Mouse (Mus musculus) stomach, embryonic 14.5 days (tissue): ENCODE measurements around the gene Atg9a. TPM values are rescaled to one million over a fixed set of nuclear protein-coding genes. Genes with fewer than 3 reads are reported as not detected.
A peak's percentile ranks its signal among the peaks of the same experiment; 100 is the strongest.

Experiments used
- ATAC-seq: fragments of 200-750 bp; cut with Nextera tagmentation; 2 replicates; pipeline ENCODE4 v1.8.0; 2017; ENCODE audit warnings: low read depth, moderate TSS enrichment; ENCODE audit not compliant: insufficient number of reproducible peaks, insufficient read depth, low FRiP score
- H3K27ac ChIP-seq: fragments of 300-500 bp; sonication (generic); 2 replicates; pipeline ENCODE4 v1.5.1; 2014; ENCODE audit warnings: mild to moderate bottlenecking, low read length, moderate library complexity, mixed read lengths
- H3K27me3 ChIP-seq: fragments of 300-500 bp; sonication (generic); 2 replicates; pipeline ENCODE4 v1.6.1; 2014; ENCODE audit warnings: low read length, control low read depth, mixed read lengths; ENCODE audit not compliant: control insufficient read depth, insufficient read depth
- H3K36me3 ChIP-seq: fragments of 300-500 bp; sonication (generic); 2 replicates; pipeline ENCODE4 v1.6.1; 2014; ENCODE audit warnings: mild to moderate bottlenecking, control low read depth, low read length, moderate library complexity, mixed read lengths; ENCODE audit not compliant: control insufficient read depth, insufficient read depth
- H3K4me1 ChIP-seq: fragments of 300-500 bp; sonication (generic); 2 replicates; pipeline ENCODE4 v1.6.1; 2014; ENCODE audit warnings: low read length, control low read depth, mixed read lengths; ENCODE audit not compliant: control insufficient read depth, insufficient read depth
- H3K4me2 ChIP-seq: fragments of 300-500 bp; sonication (generic); replicated peaks from 2 replicates; pipeline ENCODE4 v1.6.1; 2014; ENCODE audit warnings: low read depth, low read length, control low read depth
- H3K4me3 ChIP-seq: fragments of 300-500 bp; sonication (generic); 2 replicates; pipeline ENCODE4 v1.5.1; 2014; ENCODE audit warnings: low read depth, low read length, control low read depth
- H3K9ac ChIP-seq: fragments of 300-500 bp; sonication (generic); replicated peaks from 2 replicates; pipeline ENCODE4 v1.6.1; 2014; ENCODE audit warnings: low read depth, mild to moderate bottlenecking, control low read depth, low read length, moderate library complexity, mixed read lengths
- H3K9me3 ChIP-seq: fragments of 300-500 bp; sonication (generic); 2 replicates; pipeline ENCODE4 v1.6.1; 2016; ENCODE audit warnings: low read depth, low read length, control low read depth; ENCODE audit not compliant: control insufficient read depth
- WGBS: fragments of 180-500 bp; shearing (Covaris S2); extraction: QIAGEN DNeasy Blood & Tissue Kit; methylation state at CpG from one replicate; pipeline ENCODE4 v1.1.7; 2014; 5-methylcytosine and 5-hydroxymethylcytosine counted together
- polyA plus RNA-seq: library from polyadenylated mRNA; unstranded; fragments of >200 nt; fragmentation: Nextera tagmentation; extraction: Ambion mirVana; gene quantifications from 2 replicates; pipeline ENCODE4 v1.2.1, GENCODE M21; 2014

Gene Atg9a
- polyA plus RNA-seq, 1 experiment from 2014 or later: 23.2 TPM

- Histone ChIP-seq H3K9me3 (no peaks in the 10 kb centered on the region), H3K4me3 (no peak overlapping the region), H3K4me1 (no peaks in the 10 kb centered on the region), H3K9ac (no peak overlapping the region), H3K27ac (no peak overlapping the region), H3K4me2 (no peak overlapping the region), H3K36me3 (no peaks in the 10 kb centered on the region), H3K27me3 (no peaks in the 10 kb centered on the region)
- ATAC-seq: no peak
- 68% methylated on average over 7 of the region's 7 CpGs for WGBS
Measured at GRCm38 (mm10) chr1:75230335-75230994, 38.5 kb upstream of the Atg9a start.

GRCm38 (mm10) chr1:75229158-75229557 lies 37.2 kb upstream of the Atg9a start:
- Histone ChIP-seq H3K4me1 (no peaks in the 10 kb centered on the region), H3K4me3 (no peak overlapping the region), H3K36me3 (no peaks in the 10 kb centered on the region), H3K4me2 (no peak overlapping the region), H3K9ac (no peak overlapping the region), H3K27ac (no peak overlapping the region), H3K9me3 (no peaks in the 10 kb centered on the region), H3K27me3 (no peaks in the 10 kb centered on the region)
- WGBS: 65% methylated on average over 4 of the region's 4 CpGs
- ATAC-seq: no peak

GRCm38 (mm10) chr1:75227653-75228052 lies 35.7 kb upstream of the Atg9a start:
- Histone ChIP-seq H3K4me1 (no peaks in the 10 kb centered on the region), H3K9ac (no peak overlapping the region), H3K27me3 (no peaks in the 10 kb centered on the region), H3K27ac (no peak overlapping the region), H3K36me3 (no peaks in the 10 kb centered on the region), H3K4me2 (no peak overlapping the region), H3K4me3 (no peak overlapping the region), H3K9me3 (no peaks in the 10 kb centered on the region)
- ATAC-seq: no peak
- WGBS: 70% methylated on average over 1 of the region's 1 CpGs

- 55% methylated on average over 2 of the region's 2 CpGs for WGBS
- no peak for ATAC-seq
- Histone ChIP-seq H3K4me2 (no peak overlapping the region), H3K9me3 (no peaks in the 10 kb centered on the region), H3K36me3 (no peaks in the 10 kb centered on the region), H3K27ac (no peak overlapping the region), H3K4me3 (no peak overlapping the region), H3K27me3 (no peaks in the 10 kb centered on the region), H3K9ac (no peak overlapping the region), H3K4me1 (no peaks in the 10 kb centered on the region)
Measured at GRCm38 (mm10) chr1:75226138-75226537, 34.1 kb upstream of the Atg9a start.

GRCm38 (mm10) chr1:75225473-75225872 lies 33.5 kb upstream of the Atg9a start:
- H3K9ac ChIP-seq: no peak overlapping the region
- no peak overlapping the region for H3K4me3 ChIP-seq
- no peak overlapping the region for H3K27ac ChIP-seq
- no peaks in the 10 kb centered on the region for H3K9me3 ChIP-seq
- no peak overlapping the region for H3K4me2 ChIP-seq
- no peaks in the 10 kb centered on the region for H3K36me3 ChIP-seq
- H3K27me3 ChIP-seq: peaks cover 6% of the 10 kb centered on the region; the same call in 1 of the 2 replicates
- no peak for ATAC-seq
- no peaks in the 10 kb centered on the region for H3K4me1 ChIP-seq
- 67% methylated on average over 3 of the region's 3 CpGs for WGBS

- no peak for ATAC-seq
- no peaks in the 10 kb centered on the region for H3K9me3 ChIP-seq
- peaks cover 8% of the 10 kb centered on the region; the same call in 1 of the 2 replicates for H3K4me1 ChIP-seq
- no peak overlapping the region for H3K27ac ChIP-seq
- peaks cover 10% of the 10 kb centered on the region for H3K27me3 ChIP-seq
- 63% methylated on average over 6 of the region's 6 CpGs for WGBS
- no peak overlapping the region for H3K4me3 ChIP-seq
- H3K4me2 ChIP-seq: no peak overlapping the region
- H3K9ac ChIP-seq: no peak overlapping the region
- H3K36me3 ChIP-seq: no peaks in the 10 kb centered on the region
Measured at GRCm38 (mm10) chr1:75223532-75223931, 31.5 kb upstream of the Atg9a start.

- Histone ChIP-seq H3K27ac (no peak overlapping the region), H3K4me2 (no peak overlapping the region), H3K9ac (no peak overlapping the region), H3K36me3 (no peaks in the 10 kb centered on the region), H3K27me3 (peaks cover 10% of the 10 kb centered on the region), H3K4me3 (no peak overlapping the region), H3K4me1 (peaks cover 9% of the 10 kb centered on the region; the same call in 1 of the 2 replicates), H3K9me3 (no peaks in the 10 kb centered on the region)
- no peak for ATAC-seq
- 77% methylated on average over 6 of the region's 6 CpGs for WGBS
Measured at GRCm38 (mm10) chr1:75222926-75223325, 30.9 kb upstream of the Atg9a start.

- H3K27me3 ChIP-seq: peaks cover 10% of the 10 kb centered on the region
- peaks cover 9% of the 10 kb centered on the region; the same call in 1 of the 2 replicates for H3K4me1 ChIP-seq
- no peaks in the 10 kb centered on the region for H3K9me3 ChIP-seq
- no peak overlapping the region for H3K4me2 ChIP-seq
- no peak overlapping the region for H3K4me3 ChIP-seq
- WGBS: 83% methylated on average over 3 of the region's 3 CpGs
- no peaks in the 10 kb centered on the region for H3K36me3 ChIP-seq
- H3K9ac ChIP-seq: no peak overlapping the region
- ATAC-seq: no peak
- no peak overlapping the region for H3K27ac ChIP-seq
Measured at GRCm38 (mm10) chr1:75221538-75221937, 29.5 kb upstream of the Atg9a start.

- Histone ChIP-seq H3K4me3 (peak within 1 kb of the TSS; percentile 51), H3K4me2 (peak within 1 kb of the TSS; percentile 98), H3K9ac (peak within 1 kb of the TSS; percentile 47), H3K9me3 (no peaks in the 10 kb centered on the region), H3K27me3 (peaks cover 10% of the 10 kb centered on the region), H3K27ac (no peak within 1 kb of the TSS; the same call in 1 of the 2 replicates), H3K4me1 (peaks cover 9% of the 10 kb centered on the region; the same call in 1 of the 2 replicates), H3K36me3 (peaks cover 3% of the 10 kb centered on the region; the same call in 1 of the 2 replicates)
- WGBS: under 1% methylated on average over 34 of the region's 34 CpGs
- ATAC-seq: peak; percentile 56; the same call in 1 of the 2 replicates
Measured at GRCm38 (mm10) chr1:75219531-75219930, 27.5 kb upstream of the Atg9a start, which contains the start of gene Tuba4a. Gene Tuba4a (minus strand): TSS chr1:75219865.
